Mouse (Mus musculus) ES-Bruce4 (cell line): ENCODE results near the gene Krt84. TPM values are rescaled to one million over a fixed set of nuclear protein-coding genes. Genes with fewer than 3 reads are reported as not detected.
A peak's percentile ranks its signal among the peaks of the same experiment; 100 is the strongest.
"Not testable (repeated sequence)": the region's sequence is repeated elsewhere in the genome, so short reads cannot be mapped to it uniquely, and the experiment has no call there.

Experiments
- H3K27ac ChIP-seq: 2 replicates; pipeline ENCODE4 v1.5.1; 2012; ENCODE audit warnings: low read length, inconsistent platforms; ENCODE audit not compliant: insufficient read depth
- H3K27me3 ChIP-seq: 2 replicates; pipeline ENCODE4 v1.6.1; 2012; ENCODE audit warnings: mild to moderate bottlenecking, low read length, inconsistent platforms; ENCODE audit not compliant: control insufficient read depth, poor library complexity, insufficient read depth, severe bottlenecking
- H3K36me3 ChIP-seq: 2 replicates; pipeline ENCODE4 v1.6.1; 2012; ENCODE audit warnings: inconsistent platforms, mild to moderate bottlenecking, low read length, moderate library complexity; ENCODE audit not compliant: control insufficient read depth, poor library complexity, insufficient read depth, severe bottlenecking
- H3K4me1 ChIP-seq: one replicate; pipeline ENCODE4 v1.8.1; 2011; ENCODE audit warnings: low read length; ENCODE audit not compliant: control insufficient read depth, insufficient read depth
- H3K4me3 ChIP-seq: 2 replicates; pipeline ENCODE4 v1.5.1; 2011; ENCODE audit warnings: low read depth, mild to moderate bottlenecking, low read length
- H3K9ac ChIP-seq: 2 replicates; pipeline ENCODE4 v1.6.1; 2012; ENCODE audit warnings: low read depth, mild to moderate bottlenecking, inconsistent platforms; ENCODE audit not compliant: poor library complexity, severe bottlenecking
- H3K9me3 ChIP-seq: replicated peaks from 2 replicates; pipeline ENCODE4 v1.6.1; 2012; ENCODE audit warnings: mild to moderate bottlenecking, low read length, inconsistent platforms; ENCODE audit not compliant: control insufficient read depth, poor library complexity, insufficient read depth, severe bottlenecking
- CTCF ChIP-seq: IDR thresholded peaks from one replicate; pipeline ENCODE4 v1.8.1; 2011; ENCODE audit warnings: low read depth, low read length
- EP300 ChIP-seq: IDR thresholded peaks from 2 replicates; pipeline ENCODE4 v1.6.1; 2011; ENCODE audit warnings: low read depth, low read length; ENCODE audit not compliant: insufficient read depth
- POLR2A ChIP-seq: IDR thresholded peaks from one replicate; pipeline ENCODE4 v1.8.1; 2011; ENCODE audit warnings: low read length; ENCODE audit not compliant: insufficient read depth
- polyA plus RNA-seq: library from polyadenylated mRNA; stranded (reverse); fragments of >200 nt; gene quantifications from 2 replicates; pipeline ENCODE4 v1.2.4, GENCODE M21; 2011; ENCODE audit warnings: low read depth; ENCODE audit not compliant: missing spikeins, insufficient read depth, insufficient read length

Krt84 gene
- polyA plus RNA-seq, 1 experiment = not detected

DNA sequence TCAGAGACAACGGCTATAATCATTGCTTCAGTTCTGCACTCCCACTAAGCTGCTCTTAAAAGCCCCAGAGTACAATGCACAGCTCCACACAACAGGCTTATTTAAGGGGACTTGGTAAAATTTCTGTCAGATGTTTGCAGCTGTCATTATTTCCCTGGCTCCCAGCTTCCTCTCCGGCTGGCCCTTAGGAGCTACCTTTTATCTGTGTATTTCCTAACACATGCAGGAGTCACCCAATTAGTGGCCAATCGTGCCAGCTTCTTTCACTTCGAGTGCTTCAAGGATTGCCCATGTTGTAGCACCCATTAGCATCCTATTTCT is 5.9 kb upstream of the Krt84 start:
- Histone ChIP-seq H3K4me1 (no peaks in the 10 kb centered on the region), H3K27me3 (no peaks in the 10 kb centered on the region), H3K9me3 (no peaks in the 10 kb centered on the region), H3K4me3 (no peak overlapping the region), H3K9ac (no peak overlapping the region), H3K27ac (no peak overlapping the region), H3K36me3 (no peaks in the 10 kb centered on the region)
- TF ChIP-seq CTCF (no peak), POLR2A (no peak), EP300 (no peak)

- TF ChIP-seq POLR2A (no peak), CTCF (no peak), EP300 (no peak)
- no peaks in the 10 kb centered on the region for H3K9me3 ChIP-seq
- no peak overlapping the region for H3K9ac ChIP-seq
- no peak overlapping the region for H3K27ac ChIP-seq
- no peaks in the 10 kb centered on the region for H3K4me1 ChIP-seq
- H3K27me3 ChIP-seq = no peaks in the 10 kb centered on the region
- H3K4me3 ChIP-seq = no peak overlapping the region
- H3K36me3 ChIP-seq = no peaks in the 10 kb centered on the region
Observed at GRCm38 (mm10) chr15:101537864-101538579, 5.4 kb upstream of the Krt84 start.

DNA sequence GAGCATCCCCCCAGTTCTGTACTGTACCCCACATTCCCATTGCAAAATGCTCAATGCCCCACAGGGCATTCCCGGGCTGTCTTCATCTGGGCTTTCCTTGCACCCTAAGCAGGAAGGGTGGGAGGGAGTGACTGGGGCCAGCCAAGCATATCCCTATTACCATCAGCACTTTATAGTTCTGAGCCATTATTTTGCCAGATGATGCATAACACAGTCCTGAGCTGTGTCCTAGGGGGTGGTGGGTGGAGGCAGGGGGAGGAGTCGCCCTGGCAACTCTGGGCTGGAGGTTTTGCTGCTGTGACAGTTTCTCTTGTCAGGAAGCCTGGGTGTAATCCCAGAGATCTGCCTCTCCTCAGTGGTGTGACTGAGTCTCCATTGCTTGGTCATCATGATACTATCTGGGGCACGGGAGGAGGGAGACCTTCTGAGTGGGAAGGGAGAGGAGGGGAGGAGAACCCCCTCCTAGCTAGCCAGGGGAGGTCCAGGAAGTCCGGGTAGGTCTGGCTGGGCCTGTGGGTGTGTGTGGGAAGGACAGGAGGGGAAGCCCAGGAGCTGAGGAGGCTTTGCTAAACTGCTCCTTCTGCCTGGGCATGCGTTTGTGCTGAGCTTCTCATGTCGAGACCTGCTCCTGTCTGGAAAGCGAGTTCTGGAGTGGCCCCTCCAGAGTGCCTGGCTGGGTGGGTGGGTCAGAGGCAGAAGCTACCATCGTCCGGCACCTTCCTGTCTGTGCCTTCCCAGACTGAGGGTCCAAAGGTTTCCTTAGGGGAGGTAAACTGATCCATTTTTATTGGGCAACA is 3.6 kb upstream of the Krt84 start:
- H3K4me1 ChIP-seq = no peaks in the 10 kb centered on the region
- H3K9me3 ChIP-seq = no peaks in the 10 kb centered on the region
- no peak overlapping the region for H3K9ac ChIP-seq
- TF ChIP-seq POLR2A = no peak
- no peak for TF ChIP-seq CTCF
- no peak for TF ChIP-seq EP300
- no peak overlapping the region for H3K27ac ChIP-seq
- no peaks in the 10 kb centered on the region for H3K27me3 ChIP-seq
- no peak overlapping the region for H3K4me3 ChIP-seq
- H3K36me3 ChIP-seq = no peaks in the 10 kb centered on the region

DNA sequence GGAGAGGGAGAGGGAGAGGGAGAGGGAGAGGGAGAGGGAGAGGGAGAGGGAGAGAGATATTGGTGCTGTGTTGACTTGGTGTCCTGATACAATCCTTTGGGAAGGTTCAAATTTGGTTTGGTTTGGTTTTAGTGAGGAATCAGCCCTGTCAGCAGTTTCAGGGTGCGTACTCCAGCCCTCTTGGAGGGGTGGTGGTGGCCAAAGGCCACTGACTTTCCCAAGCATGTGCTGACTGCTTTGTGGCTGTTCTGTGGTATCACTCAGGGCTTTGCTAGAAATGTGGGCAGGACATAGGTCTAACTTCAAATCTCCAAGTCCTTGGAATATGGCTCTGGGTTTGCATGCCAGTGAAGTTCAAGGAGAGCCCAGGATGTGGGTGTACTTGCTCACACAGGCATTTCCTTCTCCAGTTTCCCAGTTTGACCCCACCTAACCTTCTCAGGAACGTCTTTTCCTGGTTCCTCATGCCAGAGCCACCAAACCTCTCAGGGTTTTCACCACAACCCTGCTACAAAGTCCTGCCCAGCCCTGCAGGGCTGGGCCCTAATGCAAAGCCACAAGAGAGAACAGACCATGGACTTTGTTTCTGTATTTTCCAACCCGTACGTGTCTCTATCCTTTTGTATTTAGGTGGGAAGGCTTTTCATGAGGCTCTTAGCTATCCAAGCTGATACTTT is 9.9 kb downstream of the Krt84 start:
- Histone ChIP-seq H3K27me3 (no peaks in the 10 kb centered on the region), H3K4me1 (no peaks in the 10 kb centered on the region), H3K9me3 (no peaks in the 10 kb centered on the region), H3K4me3 (no peak overlapping the region), H3K9ac (no peak overlapping the region), H3K27ac (no peak overlapping the region), H3K36me3 (no peaks in the 10 kb centered on the region)
- TF ChIP-seq EP300 (no peak), POLR2A (no peak), CTCF (no peak)

DNA sequence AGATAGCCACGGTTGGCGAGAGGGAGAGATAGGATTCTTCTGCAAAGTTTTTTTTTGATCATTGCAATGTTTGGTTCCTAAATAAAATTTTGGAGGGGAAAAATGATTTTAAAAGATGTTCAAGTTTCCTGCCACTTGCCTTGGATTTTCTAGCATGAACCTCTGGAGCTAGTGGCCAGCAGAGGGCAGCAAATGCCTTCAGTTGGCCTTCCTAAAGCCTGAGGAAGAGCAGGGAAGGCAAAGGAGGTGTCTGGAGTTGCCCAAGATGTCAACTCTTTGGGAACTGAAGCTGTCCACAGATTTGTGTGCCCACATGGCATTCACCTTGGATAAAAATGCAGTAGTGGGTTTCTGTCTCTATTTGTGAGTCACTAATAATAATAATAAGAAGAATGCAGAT is 12.8 kb downstream of the Krt84 start:
- H3K27me3 ChIP-seq = no peaks in the 10 kb centered on the region
- no peaks in the 10 kb centered on the region for H3K4me1 ChIP-seq
- no peaks in the 10 kb centered on the region for H3K9me3 ChIP-seq
- no peak overlapping the region for H3K9ac ChIP-seq
- no peak overlapping the region for H3K27ac ChIP-seq
- H3K4me3 ChIP-seq = no peak overlapping the region
- TF ChIP-seq POLR2A (no peak), CTCF (peak; percentile 84)
- H3K36me3 ChIP-seq = no peaks in the 10 kb centered on the region

GRCm38 (mm10) chr15:101517161-101517560 is 15.5 kb downstream of the Krt84 start, which contains the start of gene Gm49425:
Gene Gm49425 (minus strand): TSS chr15:101517261.
- H3K9me3 ChIP-seq, H3K36me3 ChIP-seq, H3K27ac ChIP-seq, H3K27me3 ChIP-seq, H3K9ac ChIP-seq, H3K4me1 ChIP-seq, H3K4me3 ChIP-seq: not testable (repeated sequence)
